Mouse (Mus musculus) G1E (cell line): ENCODE measurements around the gene Irf4. TPM values are rescaled to one million over a fixed set of nuclear protein-coding genes. Genes with fewer than 3 reads are reported as not detected.

ENCODE experiments used
- ATAC-seq: 2 replicates; pipeline ENCODE4 v1.8.0; 2016; ENCODE audit warnings: mild to moderate bottlenecking; ENCODE audit not compliant: insufficient number of reproducible peaks, poor library complexity, low FRiP score, severe bottlenecking; ENCODE audit errors: extremely low read depth
- DNase-seq: peaks from one replicate; pipeline ENCODE4 v3.0.0; 2012; ENCODE audit warnings: low spot score
- H3K27me3 ChIP-seq: 2 replicates; pipeline ENCODE4 v1.6.1; 2012; ENCODE audit warnings: mild to moderate bottlenecking, low read length, inconsistent platforms; ENCODE audit not compliant: insufficient read depth
- H3K36me3 ChIP-seq: replicated peaks from 2 replicates; pipeline ENCODE3; 2012; ENCODE audit warnings: mild to moderate bottlenecking, inconsistent platforms
- H3K4me1 ChIP-seq: 2 replicates; pipeline ENCODE4 v1.6.1; 2012; ENCODE audit warnings: low read depth, low read length, inconsistent platforms, mixed read lengths; ENCODE audit not compliant: insufficient read depth
- H3K4me3 ChIP-seq: 2 replicates; pipeline ENCODE4 v1.5.1; 2012; ENCODE audit warnings: low read depth, mild to moderate bottlenecking, inconsistent platforms, low read length, moderate library complexity, mixed read lengths
- H3K9me3 ChIP-seq: replicated peaks from 2 replicates; pipeline ENCODE4 v1.6.1; 2012; ENCODE audit warnings: inconsistent platforms
- CTCF ChIP-seq: IDR thresholded peaks from 2 replicates; pipeline ENCODE4 v1.5.1; 2012; ENCODE audit warnings: low read depth, low read length, inconsistent platforms, mixed read lengths
- GATA1 ChIP-seq: IDR thresholded peaks from 2 replicates; pipeline ENCODE4 v1.6.1; 2012; ENCODE audit warnings: borderline replicate concordance, low read length, inconsistent platforms, mixed read lengths
- GATA2 ChIP-seq: IDR thresholded peaks from 2 replicates; pipeline ENCODE4 v1.6.1; 2012; ENCODE audit warnings: low read depth, low read length, inconsistent platforms, borderline replicate concordance
- POLR2AphosphoS5 ChIP-seq: IDR thresholded peaks from 2 replicates; pipeline ENCODE4 v1.6.1; 2012; ENCODE audit warnings: low read depth, low read length, inconsistent platforms; ENCODE audit not compliant: insufficient replicate concordance
- TAL1 ChIP-seq: conservative IDR thresholded peaks from 2 replicates; pipeline ENCODE4 v1.6.1; 2012; ENCODE audit warnings: low read depth, low read length, inconsistent platforms, mixed read lengths
- polyA plus RNA-seq: library from polyadenylated mRNA; stranded (reverse); fragments of >175 nt; gene quantifications from 2 replicates; pipeline ENCODE4 v1.2.3, GENCODE M21; 2012
- total RNA-seq, 2 experiments: library from RNA; stranded (forward) in 1 of 2; stranded (reverse) in 1 of 2; fragments of 200-1000 nt in 1 of 2; fragments of >200 nt in 1 of 2; fragmentation: Nextera tagmentation in 1 of 2; gene quantifications; 2 replicates each; pipeline ENCODE4 v1.2.3; 2014 to 2017

Gene Irf4
- total and polyA plus RNA-seq, 3 experiments = 0.05 TPM; not detected in 2

GRCm38 (mm10) chr13:30745121-30745520 is 3.9 kb upstream of the Irf4 start:
- peaks cover 4% of the 10 kb centered on the region; the same call in 1 of the 2 replicates for H3K4me1 ChIP-seq
- ATAC-seq = no peak

DNA sequence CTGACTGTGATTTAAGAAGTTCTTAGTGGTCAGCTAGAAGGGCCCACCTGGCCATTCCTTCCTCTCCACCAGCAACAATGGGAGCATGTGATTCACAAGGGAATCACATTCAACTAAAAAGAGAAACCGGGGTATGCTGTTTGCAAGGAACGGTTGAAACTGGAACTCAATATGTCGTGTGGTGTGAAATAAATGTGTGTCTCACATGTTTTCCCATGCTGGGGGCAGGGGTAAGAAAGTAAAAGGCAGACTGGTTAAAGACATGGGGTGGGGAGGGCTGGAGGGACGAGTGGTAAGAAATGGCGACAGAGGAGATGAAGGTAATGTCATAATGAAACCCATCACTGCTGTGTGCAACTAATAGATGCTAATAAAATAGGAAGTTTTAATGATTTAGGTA is 2.0 kb upstream of the Irf4 start:
- H3K9me3 ChIP-seq = no peaks in the 10 kb centered on the region
- H3K4me3 ChIP-seq = no peak overlapping the region
- no peaks in the 10 kb centered on the region for H3K36me3 ChIP-seq
- H3K27me3 ChIP-seq = peaks cover 10% of the 10 kb centered on the region; the same call in 1 of the 2 replicates
- TF ChIP-seq GATA2 (no peak), POLR2AphosphoS5 (no peak), TAL1 (no peak), CTCF (no peak), GATA1 (no peak)
- peaks cover 4% of the 10 kb centered on the region; the same call in 1 of the 2 replicates for H3K4me1 ChIP-seq
- ATAC-seq (no peak), DNase-seq (no peak)

More at GRCm38 (mm10) chr13:30745121-30745520, 3.9 kb upstream of the Irf4 start:
- Histone ChIP-seq H3K9me3 (no peaks in the 10 kb centered on the region), H3K36me3 (no peaks in the 10 kb centered on the region), H3K4me3 (no peak overlapping the region), H3K27me3 (peaks cover 5% of the 10 kb centered on the region; the same call in 1 of the 2 replicates)
- no peak for DNase-seq
- TF ChIP-seq CTCF (no peak), POLR2AphosphoS5 (no peak), GATA1 (no peak), TAL1 (no peak), GATA2 (no peak)

- Histone ChIP-seq H3K4me1 (peaks cover 4% of the 10 kb centered on the region; the same call in 1 of the 2 replicates), H3K9me3 (no peaks in the 10 kb centered on the region), H3K36me3 (no peaks in the 10 kb centered on the region), H3K27me3 (peaks cover 10% of the 10 kb centered on the region; the same call in 1 of the 2 replicates), H3K4me3 (no peak overlapping the region)
- TF ChIP-seq GATA1 (no peak), GATA2 (no peak)
- no peak for DNase-seq
- no peak for ATAC-seq
These were observed 1.5 kb upstream of the Irf4 start for GRCm38 (mm10) chr13:30747504-30747903.

DNA sequence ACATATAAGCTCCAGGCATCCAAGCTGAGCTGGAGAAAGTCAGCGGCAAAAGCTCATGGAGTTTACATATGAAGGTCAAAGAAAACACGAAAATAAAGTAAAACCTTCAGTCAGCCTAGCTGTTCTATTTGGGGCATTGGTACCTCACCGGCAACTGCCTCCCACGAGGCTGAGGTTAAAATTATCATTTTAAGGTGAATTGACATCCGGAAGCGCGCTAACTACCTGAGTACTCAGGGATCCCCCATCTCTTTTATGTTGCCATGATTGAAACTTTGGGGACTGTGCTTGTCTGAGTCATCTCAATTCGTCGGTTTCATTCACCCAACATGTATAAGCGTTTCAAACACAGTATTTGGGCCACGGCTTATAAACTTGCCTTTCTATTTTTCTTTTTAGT is 705 bp upstream of the Irf4 start:
- no peak for TF ChIP-seq POLR2AphosphoS5
- no peak for TF ChIP-seq CTCF
- TF ChIP-seq GATA2 = no peak
- TF ChIP-seq GATA1 = no peak
- DNase-seq = no peak
- Histone ChIP-seq H3K36me3 (no peaks in the 10 kb centered on the region), H3K27me3 (peaks cover 10% of the 10 kb centered on the region; the same call in 1 of the 2 replicates), H3K4me3 (no peak overlapping the region), H3K4me1 (peaks cover 4% of the 10 kb centered on the region; the same call in 1 of the 2 replicates), H3K9me3 (no peaks in the 10 kb centered on the region)
- ATAC-seq = no peak

GRCm38 (mm10) chr13:30749557-30750141 is 623 bp downstream of the Irf4 start:
- Histone ChIP-seq H3K9me3 (no peaks in the 10 kb centered on the region), H3K4me3 (no peak overlapping the region), H3K27me3 (peaks cover 10% of the 10 kb centered on the region; the same call in 1 of the 2 replicates), H3K4me1 (peaks cover 4% of the 10 kb centered on the region; the same call in 1 of the 2 replicates), H3K36me3 (no peaks in the 10 kb centered on the region)
- ATAC-seq = no peak
- DNase-seq = no peak
- TF ChIP-seq TAL1 (no peak), POLR2AphosphoS5 (no peak), CTCF (no peak), GATA2 (no peak), GATA1 (no peak)

DNA sequence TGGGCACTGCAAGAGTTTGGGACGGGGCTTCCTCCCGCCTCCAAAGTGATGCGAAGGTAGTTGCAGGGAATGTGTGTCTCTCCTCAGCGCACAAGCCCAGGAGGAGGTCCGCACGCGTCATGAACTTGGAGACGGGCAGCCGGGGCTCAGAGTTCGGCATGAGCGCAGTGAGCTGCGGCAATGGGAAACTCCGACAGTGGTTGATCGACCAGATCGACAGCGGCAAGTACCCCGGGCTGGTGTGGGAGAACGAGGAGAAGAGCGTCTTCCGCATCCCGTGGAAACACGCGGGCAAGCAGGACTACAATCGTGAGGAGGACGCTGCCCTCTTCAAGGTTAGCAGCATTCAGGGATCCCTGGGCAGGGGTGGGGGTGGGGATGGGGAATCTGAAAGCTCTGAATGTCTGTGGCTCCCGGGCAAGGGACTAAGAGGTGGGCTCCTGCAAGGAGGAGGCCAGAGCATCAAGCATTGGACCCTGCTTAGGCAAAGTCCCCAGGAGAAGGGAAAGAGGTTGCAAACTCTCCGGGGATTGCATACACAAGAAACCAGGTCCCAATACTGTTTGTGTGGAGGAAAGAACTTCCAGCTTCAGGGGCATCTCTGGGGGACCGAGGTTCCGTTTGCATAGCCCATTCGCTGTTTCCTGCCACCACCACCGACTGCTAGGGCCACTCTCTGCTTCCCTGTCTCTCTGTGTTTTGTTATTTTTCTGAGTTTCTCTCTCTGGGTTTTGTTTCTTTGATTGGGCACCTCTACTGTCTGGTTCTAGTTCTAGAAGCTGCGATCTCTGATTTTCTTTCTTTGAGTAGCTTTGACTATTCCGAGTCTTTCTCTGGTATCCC is 1.7 kb downstream of the Irf4 start:
- no peak for ATAC-seq
- Histone ChIP-seq H3K4me1 (peaks cover 4% of the 10 kb centered on the region; the same call in 1 of the 2 replicates), H3K27me3 (peaks cover 15% of the 10 kb centered on the region; the same call in 1 of the 2 replicates), H3K9me3 (no peaks in the 10 kb centered on the region), H3K36me3 (no peaks in the 10 kb centered on the region), H3K4me3 (no peak overlapping the region)
- no peak for TF ChIP-seq POLR2AphosphoS5
- no peak for TF ChIP-seq CTCF
- no peak for TF ChIP-seq GATA2
- no peak for TF ChIP-seq TAL1
- no peak for TF ChIP-seq GATA1
- DNase-seq = no peak
